Mouse (Mus musculus) MEL (cell line): ENCODE measurements around the gene Gm9508. TPM values are rescaled to one million over a fixed set of nuclear protein-coding genes. Genes with fewer than 3 reads are reported as not detected.
"Not testable (repeated sequence)": the region's sequence is repeated elsewhere in the genome, so short reads cannot be mapped to it uniquely, and the experiment has no call there.

Source experiments
- DNase-seq: peaks from one replicate; pipeline ENCODE4 v3.0.0; 2011; ENCODE audit warnings: low read depth, low spot score
- H3K27ac ChIP-seq: 2 replicates; pipeline ENCODE4 v1.5.1; 2012; ENCODE audit warnings: low read depth, mild to moderate bottlenecking, control low read depth, low read length, moderate library complexity; ENCODE audit not compliant: control insufficient read depth
- H3K27me3 ChIP-seq, 2 experiments: fragments of 150-350 bp in 1 of 2; sonication (generic) in 1 of 2; 2 replicates each; pipeline ENCODE4 v1.6.1; 2012; ENCODE audit warnings: low read length in 2 of 2, mild to moderate bottlenecking in 2 of 2, improper control_type of control experiment in 1 of 2, moderate library complexity in 1 of 2; ENCODE audit not compliant: insufficient read depth in 2 of 2, control insufficient read depth in 1 of 2
- H3K36me3 ChIP-seq, 2 experiments: 2 replicates each; pipeline ENCODE4 v1.6.1; 2012 to 2014; ENCODE audit warnings: low read length in 2 of 2, improper control_type of control experiment in 1 of 2, inconsistent platforms in 1 of 2, mild to moderate bottlenecking in 1 of 2; ENCODE audit not compliant: insufficient read depth in 2 of 2, control insufficient read depth in 1 of 2
- H3K4me1 ChIP-seq, 2 experiments: fragments of 150-350 bp in 1 of 2; sonication (generic) in 1 of 2; 2 replicates each; pipeline ENCODE4 v1.6.1; 2012; ENCODE audit warnings: low read length in 2 of 2, improper control_type of control experiment in 1 of 2, mild to moderate bottlenecking in 1 of 2; ENCODE audit not compliant: insufficient read depth in 2 of 2, control insufficient read depth in 1 of 2
- H3K4me3 ChIP-seq, 2 experiments: fragments of 150-350 bp in 1 of 2; sonication (generic) in 1 of 2; 2 replicates each; pipeline ENCODE4 v1.5.1; 2012; ENCODE audit warnings: low read depth in 2 of 2, low read length in 2 of 2, mild to moderate bottlenecking in 2 of 2, moderate library complexity in 2 of 2, control low read depth in 1 of 2, improper control_type of control experiment in 1 of 2; ENCODE audit not compliant: control insufficient read depth in 1 of 2, insufficient read depth in 1 of 2
- H3K79me2 ChIP-seq: 2 replicates; pipeline ENCODE4 v1.6.1; 2012; ENCODE audit warnings: mild to moderate bottlenecking, low read length, moderate library complexity; ENCODE audit not compliant: control insufficient read depth, poor library complexity, insufficient read depth
- H3K9ac ChIP-seq: 2 replicates; pipeline ENCODE4 v1.6.1; 2012; ENCODE audit warnings: low read depth, mild to moderate bottlenecking, control low read depth, low read length, moderate library complexity; ENCODE audit not compliant: control insufficient read depth, poor library complexity, severe bottlenecking
- H3K9me3 ChIP-seq: fragments of 150-350 bp; sonication (generic); replicated peaks from 2 replicates; pipeline ENCODE4 v1.6.1; 2012; ENCODE audit warnings: mild to moderate bottlenecking, low read length, improper control_type of control experiment, moderate library complexity; ENCODE audit not compliant: insufficient read depth
- CHD2 ChIP-seq: IDR thresholded peaks from 2 replicates; pipeline ENCODE4 v1.6.1; 2011; ENCODE audit warnings: low read length, improper control_type of control experiment
- CTCF ChIP-seq, 3 experiments: IDR thresholded peaks in 2 of 3; conservative IDR thresholded peaks in 1 of 3; 2 replicates each; pipeline ENCODE4 v1.5.1; 2011 to 2012; ENCODE audit warnings: low read length in 3 of 3, low read depth in 2 of 3, mild to moderate bottlenecking in 2 of 3, improper control_type of control experiment in 1 of 3, inconsistent platforms in 1 of 3, mixed read lengths in 1 of 3, moderate library complexity in 1 of 3; ENCODE audit not compliant: control insufficient read depth in 1 of 3, insufficient read depth in 1 of 3, poor library complexity in 1 of 3, severe bottlenecking in 1 of 3
- EP300 ChIP-seq, 2 experiments: IDR thresholded peaks; 2 replicates each; pipeline ENCODE4 v1.6.1; 2011; ENCODE audit warnings: improper control_type of control experiment in 2 of 2, low read length in 2 of 2, low read depth in 1 of 2, mild to moderate bottlenecking in 1 of 2
- ETS1 ChIP-seq: IDR thresholded peaks from 2 replicates; pipeline ENCODE4 v1.6.1; 2012; ENCODE audit warnings: low read depth, mild to moderate bottlenecking, inconsistent platforms, low read length, improper control_type of control experiment, moderate library complexity
- MAZ ChIP-seq: IDR thresholded peaks from 2 replicates; pipeline ENCODE4 v1.6.1; 2012; ENCODE audit warnings: low read depth, mild to moderate bottlenecking, inconsistent platforms, low read length, improper control_type of control experiment
- MYB ChIP-seq: IDR thresholded peaks from 2 replicates; pipeline ENCODE4 v1.6.1; 2011; ENCODE audit warnings: mild to moderate bottlenecking, low read depth, low read length, improper control_type of control experiment
- NELFE ChIP-seq: IDR thresholded peaks from 2 replicates; pipeline ENCODE4 v1.6.1; 2011; ENCODE audit warnings: low read depth, low read length, improper control_type of control experiment
- POLR2A ChIP-seq, 2 experiments: IDR thresholded peaks; 2 replicates each; pipeline ENCODE4 v1.6.1; 2011 to 2012; ENCODE audit warnings: low read length in 2 of 2, mild to moderate bottlenecking in 2 of 2, control low read depth in 1 of 2, improper control_type of control experiment in 1 of 2, low read depth in 1 of 2, moderate library complexity in 1 of 2; ENCODE audit not compliant: control insufficient read depth in 1 of 2, insufficient read depth in 1 of 2, poor library complexity in 1 of 2
- POLR2AphosphoS2 ChIP-seq: IDR thresholded peaks from 2 replicates; pipeline ENCODE4 v1.6.1; 2011; ENCODE audit warnings: low read length, improper control_type of control experiment
- RAD21 ChIP-seq: IDR thresholded peaks from 2 replicates; pipeline ENCODE4 v1.6.1; 2011; ENCODE audit warnings: mild to moderate bottlenecking, low read depth, low read length, improper control_type of control experiment
- RCOR1 ChIP-seq: IDR thresholded peaks from 2 replicates; pipeline ENCODE4 v1.6.1; 2012; ENCODE audit warnings: low read depth, mild to moderate bottlenecking, inconsistent platforms, low read length, improper control_type of control experiment
- SIN3A ChIP-seq: IDR thresholded peaks from 2 replicates; pipeline ENCODE4 v1.6.1; 2012; ENCODE audit warnings: low read length, improper control_type of control experiment, inconsistent platforms
- SMC3 ChIP-seq: IDR thresholded peaks from 2 replicates; pipeline ENCODE4 v1.6.1; 2011; ENCODE audit warnings: low read depth, low read length, improper control_type of control experiment
- TCF12 ChIP-seq: IDR thresholded peaks from 2 replicates; pipeline ENCODE4 v1.6.1; 2014; ENCODE audit warnings: low read depth, mild to moderate bottlenecking, inconsistent platforms, low read length, improper control_type of control experiment, moderate library complexity
- UBTF ChIP-seq: IDR thresholded peaks from 2 replicates; pipeline ENCODE4 v1.6.1; 2012; ENCODE audit warnings: low read depth, mild to moderate bottlenecking, inconsistent platforms, low read length, improper control_type of control experiment, moderate library complexity, borderline replicate concordance; ENCODE audit not compliant: insufficient read depth
- polyA plus RNA-seq, 2 experiments: library from polyadenylated mRNA; stranded (reverse) in 1 of 2; unstranded in 1 of 2; fragments of >175 nt in 1 of 2; fragments of >200 nt in 1 of 2; gene quantifications; 2 replicates each; pipeline versions ENCODE4 v1.2.1 to v1.2.4; 2012; ENCODE audit warnings: low replicate concordance in 2 of 2, low read depth in 1 of 2; ENCODE audit not compliant: insufficient read length in 2 of 2, insufficient read depth in 1 of 2, missing spikeins in 1 of 2
- total RNA-seq: library from RNA; depleted of rRNA; stranded (reverse); fragments of 300-350 nt; gene quantifications from 2 replicates; pipeline ENCODE4 v1.2.3, GENCODE M21; 2012

Gene Gm9508
- total and polyA plus RNA-seq, 3 experiments, result not detected

DNA sequence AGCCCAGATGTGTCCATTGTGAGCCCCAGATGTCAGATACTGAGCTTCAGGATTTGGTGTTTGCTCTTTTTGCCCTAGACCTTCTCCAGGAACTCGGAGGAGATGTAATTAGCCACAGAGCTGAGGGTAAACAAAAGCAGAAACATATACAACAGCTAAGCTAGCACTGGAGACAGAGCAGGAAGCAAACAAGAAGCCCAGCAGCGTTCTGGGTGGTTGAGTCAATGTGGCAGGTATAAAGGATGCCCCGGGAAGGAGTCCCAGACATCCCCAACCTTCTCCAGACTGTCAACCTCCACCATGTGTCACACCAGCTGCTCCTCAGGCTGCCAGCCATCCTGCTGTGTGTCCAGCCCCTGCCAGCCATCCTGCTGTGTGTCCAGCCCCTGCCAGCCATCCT lies 29.2 kb upstream of the Gm9508 start, which contains the start of gene Gm10100 (continued):
- TF ChIP-seq MAZ (no peak), EP300 (IDR thresholded peaks at IDR 0.05; ENCODE audit: low read depth in 1 of 2, low read length in 2 of 2) (no peak)

DNA sequence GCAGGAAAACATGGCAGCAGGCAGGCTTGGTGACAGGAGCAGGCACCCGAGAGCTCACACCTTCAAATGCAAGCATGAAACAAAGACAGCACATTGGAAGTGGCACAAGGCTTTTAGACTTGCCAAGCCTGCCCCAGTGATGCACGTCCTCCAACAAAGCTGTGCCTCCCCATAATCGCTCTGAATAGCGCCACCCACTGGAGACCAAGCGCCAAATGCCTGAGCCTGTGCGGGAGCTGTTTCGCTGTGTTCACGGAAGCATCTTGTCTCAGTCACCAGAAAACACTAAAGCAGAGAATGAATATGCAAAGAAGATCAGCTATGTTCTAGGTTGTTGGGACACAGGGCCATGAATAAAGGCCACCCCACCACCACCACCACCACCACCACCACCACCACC lies 27.8 kb upstream of the Gm9508 start:
- no peaks in the 10 kb centered on the region for H3K36me3 ChIP-seq
- TF ChIP-seq RAD21 (peak; percentile 11), CTCF (IDR thresholded peaks at IDR 0.05 in 2 of 3, conservative IDR thresholded peaks at IDR 0.05 in 1 of 3; ENCODE audit: control insufficient read depth in 1 of 3, insufficient read depth in 1 of 3, low read depth in 2 of 3, low read length in 3 of 3, poor library complexity in 1 of 3, severe bottlenecking in 1 of 3) (peak; percentile 42 to 56 (median 42)), SMC3 (peak; percentile 34), POLR2AphosphoS2 (no peak), SIN3A (no peak), TCF12 (no peak)
- TF ChIP-seq, all 39 proteins: peak for 3
- Histone ChIP-seq H3K27me3 (no peaks in the 10 kb centered on the region), H3K4me1 (no peaks in the 10 kb centered on the region), H3K27ac (no peak overlapping the region), H3K9me3 (no peaks in the 10 kb centered on the region), H3K9ac (no peak overlapping the region), H3K79me2 (no peaks in the 10 kb centered on the region), H3K4me3 (no peak overlapping the region)
- DNase-seq, result peak; percentile 21

DNA sequence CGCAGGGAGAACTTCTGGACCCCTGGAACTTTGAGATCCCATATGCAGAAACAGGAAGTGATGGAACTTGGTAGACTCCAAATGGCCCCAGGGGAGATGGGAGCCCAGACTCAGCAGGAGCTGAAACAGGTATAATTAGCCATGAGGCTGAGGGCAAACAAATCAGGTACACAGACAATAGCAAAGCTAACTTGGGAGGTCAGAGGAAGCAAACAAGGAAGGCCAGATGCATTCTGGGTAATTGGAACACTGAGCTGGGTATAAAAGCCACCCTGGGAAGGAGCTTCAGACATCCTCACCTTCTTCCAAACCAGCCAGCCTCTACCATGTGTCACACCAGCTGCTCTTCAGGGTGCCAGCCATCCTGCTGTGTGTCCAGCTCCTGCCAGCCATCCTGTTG lies 23.3 kb upstream of the Gm9508 start, which contains the start of gene Krtap12-1:
Gene Krtap12-1, plus strand, starts transcription at position 301 of the 400 bp plus-strand sequence.
- not testable (repeated sequence) for H3K27me3 ChIP-seq, H3K4me3 ChIP-seq, H3K27ac ChIP-seq

DNA sequence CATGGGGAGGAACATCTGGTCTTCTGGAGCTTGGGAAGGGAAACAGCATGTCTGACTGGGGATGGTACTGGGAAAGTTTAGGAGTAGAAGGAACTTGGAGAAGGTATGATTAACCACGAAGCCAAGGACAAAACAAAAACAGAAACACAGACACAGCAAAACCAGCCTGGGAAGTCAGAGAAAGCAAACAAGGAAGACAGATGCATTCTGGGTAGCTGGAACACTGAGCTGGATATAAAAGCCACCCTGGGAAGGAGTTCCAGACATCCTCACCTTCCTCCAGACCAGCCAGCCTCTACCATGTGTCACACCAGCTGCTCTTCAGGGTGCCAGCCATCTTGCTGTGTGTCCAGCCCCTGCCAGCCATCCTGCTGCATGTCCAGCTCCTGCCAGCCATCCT lies 18.5 kb upstream of the Gm9508 start, which contains the start of gene Gm10142:
Gene Gm10142, plus strand, starts transcription at position 301 of the 400 bp plus-strand sequence.
- Histone ChIP-seq H3K9me3 (no peaks in the 10 kb centered on the region), H3K27ac (no peak within 1 kb of the TSS), H3K27me3 (peaks cover 0 to 5% of the 10 kb centered on the region in 2 experiments; a peak in 2 of 4 replicates), H3K79me2 (no peaks in the 10 kb centered on the region), H3K4me3 (no peak within 1 kb of the TSS), H3K4me1 (peaks cover 0 to 5% of the 10 kb centered on the region in 2 experiments; a peak in 1 of 4 replicates), H3K9ac (no peak within 1 kb of the TSS), H3K36me3 (peaks cover 0 to 2% of the 10 kb centered on the region in 2 experiments; a peak in 1 of 4 replicates)
- no peak for DNase-seq
- TF ChIP-seq SMC3, result no peak
- no peak for TF ChIP-seq MYB
- no peak for TF ChIP-seq RCOR1
- TF ChIP-seq UBTF, result no peak
- TF ChIP-seq POLR2AphosphoS2, result no peak
- no peak for TF ChIP-seq ETS1
- no peak for TF ChIP-seq POLR2A (IDR thresholded peaks at IDR 0.05; ENCODE audit: control insufficient read depth in 1 of 2, insufficient read depth in 1 of 2, low read depth in 1 of 2, low read length in 2 of 2, poor library complexity in 1 of 2)
- no peak for TF ChIP-seq SIN3A
- TF ChIP-seq CHD2, result no peak
- TF ChIP-seq NELFE, result no peak

More for the DNA sequence above, 23.3 kb upstream of the Gm9508 start, which contains the start of gene Krtap12-1:
- H3K36me3 ChIP-seq, H3K79me2 ChIP-seq, H3K4me1 ChIP-seq, H3K9me3 ChIP-seq, DNase-seq, H3K9ac ChIP-seq: not testable (repeated sequence)
